Mouse (Mus musculus) heart, postnatal 0 days (tissue): ENCODE measurements around the gene Hist1h4i.

ENCODE experiments used
- CTCF ChIP-seq: IDR thresholded peaks from 2 replicates; pipeline ENCODE4 v1.5.1; 2016; ENCODE audit warnings: antibody characterized with exemption, control low read depth, low read depth
- EP300 ChIP-seq: IDR thresholded peaks from 2 replicates; pipeline ENCODE4 v1.6.1; 2016; ENCODE audit warnings: antibody characterized with exemption, low read depth

- no peak for TF ChIP-seq CTCF
- no peak for TF ChIP-seq EP300
Observed at GRCm38 (mm10) chr13:22044432-22045155, 3.4 kb upstream of the Hist1h4i start.
